Mouse (Mus musculus) embryonic facial prominence, embryonic 15.5 days (tissue): Measurements from ENCODE around the gene Acvr1b. TPM values are rescaled to one million over a fixed set of nuclear protein-coding genes. Genes with fewer than 3 reads are reported as not detected.
A peak's percentile ranks its signal among the peaks of the same experiment; 100 is the strongest.

Source experiments
- ATAC-seq: fragments of 200-750 bp; cut with Nextera tagmentation; 2 replicates; pipeline ENCODE4 v1.8.0; 2017; ENCODE audit warnings: low read depth, moderate TSS enrichment; ENCODE audit not compliant: insufficient number of reproducible peaks, low FRiP score, low TSS enrichment
- H3K27ac ChIP-seq: fragments of 300-500 bp; sonication (generic); replicated peaks from 2 replicates; pipeline ENCODE4 v1.5.1; 2015; ENCODE audit warnings: mild to moderate bottlenecking, inconsistent platforms
- H3K27me3 ChIP-seq: fragments of 300-500 bp; sonication (generic); 2 replicates; pipeline ENCODE4 v1.6.1; 2015; ENCODE audit warnings: inconsistent platforms
- H3K36me3 ChIP-seq: fragments of 300-500 bp; sonication (generic); 2 replicates; pipeline ENCODE4 v1.6.1; 2015; ENCODE audit warnings: mild to moderate bottlenecking, inconsistent platforms
- H3K4me1 ChIP-seq: fragments of 300-500 bp; sonication (generic); 2 replicates; pipeline ENCODE4 v1.6.1; 2015; ENCODE audit warnings: inconsistent platforms
- H3K4me2 ChIP-seq: fragments of 300-500 bp; sonication (generic); replicated peaks from 2 replicates; pipeline ENCODE4 v1.6.1; 2015; ENCODE audit warnings: mild to moderate bottlenecking, inconsistent platforms
- H3K4me3 ChIP-seq: fragments of 300-500 bp; sonication (generic); replicated peaks from 2 replicates; pipeline ENCODE4 v1.5.1; 2015; ENCODE audit warnings: mild to moderate bottlenecking, inconsistent platforms
- H3K9ac ChIP-seq: fragments of 300-500 bp; sonication (generic); 2 replicates; pipeline ENCODE4 v1.6.1; 2015; ENCODE audit warnings: inconsistent platforms
- H3K9me3 ChIP-seq: fragments of 300-500 bp; sonication (generic); replicated peaks from 2 replicates; pipeline ENCODE4 v1.6.1; 2016; ENCODE audit warnings: inconsistent platforms
- WGBS: fragments of 180-500 bp; shearing (Covaris S2); methylation state at CpG from one replicate; pipeline ENCODE4 v1.1.7; 2015; 5-methylcytosine and 5-hydroxymethylcytosine counted together
- polyA plus RNA-seq: library from polyadenylated mRNA; unstranded; fragments of >200 nt; fragmentation: Nextera tagmentation; extraction: Ambion mirVana; gene quantifications from 2 replicates; pipeline ENCODE4 v1.2.1, GENCODE M21; 2015

The Acvr1b gene
- polyA plus RNA-seq, 1 experiment from 2014 or later: 11.4 TPM

- H3K4me2 ChIP-seq: no peak overlapping the region
- no peak overlapping the region for H3K9ac ChIP-seq
- 41% methylated on average over 13 of the region's 13 CpGs for WGBS
- H3K9me3 ChIP-seq: no peaks in the 10 kb centered on the region
- H3K27me3 ChIP-seq: no peaks in the 10 kb centered on the region
- peaks cover 30% of the 10 kb centered on the region for H3K36me3 ChIP-seq
- peak overlapping the region; percentile 1; the same call in 1 of the 2 replicates for H3K27ac ChIP-seq
- H3K4me3 ChIP-seq: no peak overlapping the region
- H3K4me1 ChIP-seq: peaks cover 29% of the 10 kb centered on the region
- no peak for ATAC-seq
These were observed 17.8 kb downstream of the Acvr1b start for GRCm38 (mm10) chr15:101191459-101192259.

DNA sequence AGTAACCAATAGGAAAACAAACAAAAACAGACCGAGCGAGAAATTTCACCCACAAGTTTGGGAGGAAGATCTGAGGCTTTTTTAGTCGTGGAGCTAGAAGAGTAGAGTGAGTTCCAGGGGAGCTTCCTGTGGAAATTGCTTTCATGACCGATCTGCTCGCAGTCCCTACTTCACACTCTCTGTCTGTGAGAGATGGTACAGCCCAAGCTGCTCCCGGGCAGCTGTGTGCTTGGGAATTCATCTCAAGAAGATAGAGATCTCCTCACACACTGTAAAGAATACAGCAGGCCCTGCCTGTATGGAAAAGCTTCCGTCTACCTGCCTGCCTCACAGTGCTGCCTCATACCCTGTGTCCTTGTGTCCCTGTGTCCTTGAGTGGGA lies 18.4 kb downstream of the Acvr1b start:
- no peak overlapping the region; the same call in 1 of the 2 replicates for H3K27ac ChIP-seq
- no peaks in the 10 kb centered on the region for H3K27me3 ChIP-seq
- no peak overlapping the region for H3K9ac ChIP-seq
- WGBS: 47% methylated on average over 7 of the region's 7 CpGs
- no peak overlapping the region for H3K4me2 ChIP-seq
- peaks cover 29% of the 10 kb centered on the region for H3K4me1 ChIP-seq
- H3K36me3 ChIP-seq: peaks cover 34% of the 10 kb centered on the region
- no peak for ATAC-seq
- no peak overlapping the region for H3K4me3 ChIP-seq
- no peaks in the 10 kb centered on the region for H3K9me3 ChIP-seq

DNA sequence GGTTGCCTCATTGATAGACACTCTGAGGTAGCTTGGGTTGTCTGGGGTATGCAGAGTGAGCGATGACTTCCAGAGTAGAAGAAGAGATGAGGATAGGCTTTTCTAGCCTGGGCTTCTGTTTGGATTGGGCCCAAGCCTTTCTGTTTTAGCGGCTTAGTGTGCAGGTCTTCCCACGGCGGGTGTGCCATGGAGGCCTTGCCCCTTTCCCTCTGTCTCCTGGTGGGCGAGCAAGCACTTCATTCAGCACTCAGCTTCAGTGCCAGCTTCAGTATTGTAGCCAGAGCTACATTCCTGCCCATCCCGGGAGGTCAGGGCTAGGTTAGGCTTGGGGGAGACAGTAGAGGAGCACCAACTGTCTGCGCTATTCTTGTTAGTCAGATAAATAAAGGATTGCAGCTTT lies 18.8 kb downstream of the Acvr1b start:
- H3K9me3 ChIP-seq: no peaks in the 10 kb centered on the region
- no peak overlapping the region for H3K27ac ChIP-seq
- 82% methylated on average over 7 of the region's 7 CpGs for WGBS
- peaks cover 29% of the 10 kb centered on the region for H3K4me1 ChIP-seq
- H3K4me3 ChIP-seq: no peak overlapping the region
- peaks cover 38% of the 10 kb centered on the region for H3K36me3 ChIP-seq
- no peak overlapping the region for H3K4me2 ChIP-seq
- ATAC-seq: no peak
- H3K9ac ChIP-seq: no peak overlapping the region
- H3K27me3 ChIP-seq: no peaks in the 10 kb centered on the region

GRCm38 (mm10) chr15:101193971-101194370 lies 20.1 kb downstream of the Acvr1b start:
- Histone ChIP-seq H3K27me3 (no peaks in the 10 kb centered on the region), H3K4me3 (no peak overlapping the region), H3K9ac (no peak overlapping the region), H3K9me3 (no peaks in the 10 kb centered on the region), H3K4me2 (no peak overlapping the region), H3K36me3 (peaks cover 47% of the 10 kb centered on the region), H3K4me1 (peaks cover 29% of the 10 kb centered on the region), H3K27ac (no peak overlapping the region)
- no peak for ATAC-seq
- WGBS: 93% methylated on average over 6 of the region's 6 CpGs

DNA sequence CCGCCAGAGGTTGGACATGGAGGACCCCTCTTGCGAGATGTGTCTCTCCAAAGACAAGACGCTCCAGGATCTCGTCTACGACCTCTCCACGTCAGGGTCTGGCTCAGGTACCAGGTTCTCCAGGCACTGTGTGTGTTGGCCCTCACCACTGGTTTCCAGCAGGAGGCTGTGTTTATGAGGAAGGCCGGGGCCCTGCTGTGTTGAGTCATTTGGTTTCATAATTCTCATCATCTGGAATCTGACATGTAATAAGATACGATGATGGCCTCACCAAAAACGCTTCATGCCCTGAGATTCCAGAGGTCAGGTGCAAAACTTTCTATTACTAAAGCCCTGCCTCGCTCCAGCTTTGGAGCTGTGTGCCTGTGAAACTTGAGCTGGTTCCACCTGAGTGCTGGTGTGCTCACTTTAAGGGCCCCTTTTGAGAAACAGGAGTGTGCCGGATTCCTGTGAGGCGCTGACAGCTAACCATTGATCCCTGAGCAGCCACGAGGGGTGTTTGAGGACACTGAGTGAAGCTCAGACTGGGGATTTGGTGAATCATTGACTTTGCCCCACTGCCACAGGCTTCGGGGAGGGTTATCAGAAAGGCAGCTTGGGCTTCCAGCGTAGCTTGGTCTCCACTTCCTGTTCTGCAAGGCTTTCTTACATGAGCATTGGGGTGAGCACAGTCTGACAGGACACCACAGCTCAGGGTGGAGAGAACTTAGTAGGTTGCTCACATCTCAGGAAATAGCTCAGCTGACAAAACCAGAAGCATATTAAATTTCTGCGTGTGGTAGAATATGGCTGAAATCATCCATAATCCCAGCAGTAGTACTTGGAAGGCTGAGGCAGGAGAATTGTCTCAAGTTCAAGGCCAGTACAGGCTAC lies 21.3 kb downstream of the Acvr1b start:
- H3K27me3 ChIP-seq: no peaks in the 10 kb centered on the region
- 82% methylated on average over 16 of the region's 16 CpGs for WGBS
- no peak overlapping the region for H3K4me3 ChIP-seq
- peaks cover 25% of the 10 kb centered on the region for H3K4me1 ChIP-seq
- H3K27ac ChIP-seq: no peak overlapping the region
- H3K36me3 ChIP-seq: peaks cover 57% of the 10 kb centered on the region
- no peak overlapping the region for H3K4me2 ChIP-seq
- H3K9ac ChIP-seq: no peak overlapping the region
- ATAC-seq: no peak
- H3K9me3 ChIP-seq: no peaks in the 10 kb centered on the region

DNA sequence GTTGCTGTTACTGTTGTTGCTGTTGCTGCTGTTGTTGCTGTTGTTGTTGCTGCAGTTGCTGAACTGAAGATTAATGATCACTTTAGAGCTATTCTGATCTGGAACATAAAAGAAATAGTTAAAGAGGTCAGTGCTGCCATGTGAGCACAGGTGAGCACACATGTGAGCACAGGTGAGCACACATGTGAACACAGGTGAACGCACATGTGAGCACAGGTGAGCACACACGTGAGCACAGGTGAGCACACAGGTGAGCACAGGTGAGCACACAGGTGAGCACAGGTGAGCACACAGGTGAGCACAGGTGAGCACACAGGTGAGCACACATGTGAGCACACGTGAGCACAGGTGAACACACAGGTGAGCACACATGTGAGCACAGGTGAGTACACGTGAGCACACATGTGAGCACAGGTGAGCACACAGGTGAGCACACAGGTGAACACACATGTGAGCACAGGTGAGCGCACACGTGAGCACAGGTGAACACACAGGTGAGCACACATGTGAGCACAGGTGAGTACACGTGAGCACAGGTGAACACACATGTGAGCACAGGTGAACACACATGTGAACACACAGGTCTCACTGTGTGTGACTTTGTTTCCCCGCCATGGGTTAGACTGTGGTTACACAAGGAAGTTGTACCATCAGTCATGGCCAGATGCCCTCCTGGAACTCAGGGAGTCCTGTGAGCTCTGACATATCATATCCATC lies 22.4 kb downstream of the Acvr1b start:
- peaks cover 67% of the 10 kb centered on the region for H3K36me3 ChIP-seq
- ATAC-seq: no peak
- no peak overlapping the region for H3K27ac ChIP-seq
- peaks cover 16% of the 10 kb centered on the region for H3K4me1 ChIP-seq
- H3K27me3 ChIP-seq: no peaks in the 10 kb centered on the region
- H3K9ac ChIP-seq: no peak overlapping the region
- 92% methylated on average over 8 of the region's 8 CpGs for WGBS
- no peak overlapping the region for H3K4me2 ChIP-seq
- no peaks in the 10 kb centered on the region for H3K9me3 ChIP-seq
- no peak overlapping the region for H3K4me3 ChIP-seq

GRCm38 (mm10) chr15:101196961-101197360 lies 23.1 kb downstream of the Acvr1b start:
- peaks cover 9% of the 10 kb centered on the region for H3K4me1 ChIP-seq
- H3K9me3 ChIP-seq: no peaks in the 10 kb centered on the region
- H3K27me3 ChIP-seq: no peaks in the 10 kb centered on the region
- H3K27ac ChIP-seq: no peak overlapping the region
- no peak overlapping the region for H3K4me3 ChIP-seq
- ATAC-seq: no peak
- peaks cover 74% of the 10 kb centered on the region for H3K36me3 ChIP-seq
- H3K4me2 ChIP-seq: no peak overlapping the region
- H3K9ac ChIP-seq: no peak overlapping the region

DNA sequence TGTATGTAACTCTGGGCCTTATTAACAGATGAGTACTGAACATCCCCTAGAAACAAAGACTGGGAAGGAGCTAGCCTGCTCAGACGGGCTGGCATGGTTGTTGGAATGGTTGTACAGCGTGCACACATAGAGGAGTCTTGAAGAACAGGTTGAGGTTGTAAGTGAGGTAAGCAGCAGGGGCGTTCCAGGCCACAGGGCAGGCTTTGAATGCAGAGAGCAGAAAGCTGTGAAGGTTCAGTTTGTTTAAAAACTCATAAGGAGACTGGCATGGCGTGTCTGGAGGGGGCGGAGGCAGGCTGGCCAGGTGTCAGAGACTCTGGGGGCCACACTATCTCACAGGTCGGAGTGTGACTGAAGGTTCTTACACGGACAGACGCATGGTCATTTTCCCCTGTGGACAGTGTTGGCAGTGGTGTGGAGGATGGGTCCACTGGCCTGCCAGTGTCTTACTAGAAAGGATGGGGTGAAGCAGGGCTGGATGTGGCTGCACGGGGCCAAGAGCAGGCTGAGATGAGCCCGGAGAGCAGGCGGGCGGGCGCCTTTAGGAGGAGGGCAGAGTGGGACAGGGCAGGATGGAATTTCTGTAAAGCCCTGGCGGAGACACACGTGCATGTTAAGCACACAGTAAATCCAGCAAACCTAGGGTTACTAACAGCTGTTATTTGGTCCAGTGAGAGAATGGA lies 23.8 kb downstream of the Acvr1b start:
- Histone ChIP-seq H3K36me3 (peaks cover 81% of the 10 kb centered on the region), H3K4me2 (no peak overlapping the region), H3K9me3 (no peaks in the 10 kb centered on the region), H3K27ac (no peak overlapping the region), H3K4me3 (no peak overlapping the region), H3K9ac (no peak overlapping the region), H3K27me3 (no peaks in the 10 kb centered on the region), H3K4me1 (peaks cover 2% of the 10 kb centered on the region; the same call in 1 of the 2 replicates)
- WGBS: 85% methylated on average over 15 of the region's 15 CpGs
- ATAC-seq: no peak

DNA sequence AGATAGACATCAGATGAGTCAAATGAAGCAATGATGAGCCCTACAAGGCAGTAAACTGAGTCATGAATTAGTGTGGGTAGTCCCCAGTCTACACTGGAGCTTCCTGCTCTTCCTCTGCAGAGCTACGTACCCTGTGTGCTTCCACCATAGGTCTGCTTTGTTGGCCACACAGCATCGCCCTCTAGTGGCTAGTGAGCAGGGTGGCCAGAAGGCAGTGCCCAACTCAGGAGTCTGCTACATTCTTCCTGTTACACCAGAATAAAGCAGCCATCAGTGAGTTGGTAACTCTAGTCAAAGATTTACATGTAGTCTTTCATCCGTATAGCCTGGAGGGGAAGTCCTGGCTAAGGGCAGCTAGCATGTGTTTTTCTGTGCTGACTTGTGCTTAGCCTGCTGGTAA lies 24.4 kb downstream of the Acvr1b start:
- no peak overlapping the region for H3K4me3 ChIP-seq
- H3K9ac ChIP-seq: no peak overlapping the region
- H3K27me3 ChIP-seq: no peaks in the 10 kb centered on the region
- WGBS: 22% methylated on average over 3 of the region's 3 CpGs
- H3K27ac ChIP-seq: no peak overlapping the region
- no peaks in the 10 kb centered on the region; the same call in 1 of the 2 replicates for H3K4me1 ChIP-seq
- H3K4me2 ChIP-seq: no peak overlapping the region
- no peaks in the 10 kb centered on the region for H3K9me3 ChIP-seq
- peak; percentile 64; the same call in 1 of the 2 replicates for ATAC-seq
- H3K36me3 ChIP-seq: peaks cover 87% of the 10 kb centered on the region

DNA sequence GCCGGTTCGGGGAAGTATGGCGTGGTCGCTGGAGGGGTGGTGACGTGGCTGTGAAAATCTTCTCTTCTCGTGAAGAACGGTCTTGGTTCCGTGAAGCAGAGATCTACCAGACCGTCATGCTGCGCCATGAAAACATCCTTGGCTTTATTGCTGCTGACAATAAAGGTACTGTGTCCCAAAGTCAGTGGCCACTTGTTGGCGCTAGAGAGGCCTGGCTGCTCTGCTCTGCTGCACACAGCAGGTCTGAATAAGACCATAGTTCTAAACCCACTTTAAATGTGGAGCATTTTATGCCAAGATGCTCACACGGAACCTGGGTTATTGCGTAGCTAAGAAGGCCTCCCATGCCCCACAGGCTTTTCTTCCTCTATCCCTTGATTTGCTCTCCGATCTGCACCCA lies 25.0 kb downstream of the Acvr1b start:
- H3K4me3 ChIP-seq: no peak overlapping the region
- H3K27ac ChIP-seq: no peak overlapping the region
- ATAC-seq: no peak
- no peaks in the 10 kb centered on the region; the same call in 1 of the 2 replicates for H3K4me1 ChIP-seq
- H3K9me3 ChIP-seq: no peaks in the 10 kb centered on the region
- no peak overlapping the region for H3K9ac ChIP-seq
- H3K27me3 ChIP-seq: no peaks in the 10 kb centered on the region
- no peak overlapping the region for H3K4me2 ChIP-seq
- H3K36me3 ChIP-seq: peaks cover 91% of the 10 kb centered on the region
- WGBS: 86% methylated on average over 14 of the region's 14 CpGs
